Mouse (Mus musculus): ENCODE data around the gene Hnrnph3.

- TF ChIP-seq POLR2A (IDR thresholded peaks at IDR 0.05; ENCODE audit: borderline replicate concordance, extremely low read depth, insufficient read depth, insufficient read length, poor library complexity, severe bottlenecking) = no peak
- TF ChIP-seq CTCF (IDR thresholded peaks at IDR 0.05; ENCODE audit: borderline replicate concordance, extremely low read depth, insufficient read depth, insufficient read length) = no peak
These were observed 40.5 kb upstream of the Hnrnph3 start for GRCm38 (mm10) chr10:63064516-63064915.

Measured in brain, embryonic 14.5 days (tissue).